Mouse (Mus musculus) v-Abl transformed pro-B cells (cell line): ENCODE results near the gene Lin37.

Experiments used
- in situ Hi-C, 2 experiments: fragments of 400-800 bp; cut with MboI; formaldehyde crosslinking; loops; one replicate each; pipeline ENCODE4 v1.15.1; 2025; ENCODE audit not compliant: unreplicated experiment in 2 of 2

Lin37 gene

GRCm38 (mm10) chr7:30520396-30520795 lies 39.2 kb downstream of the Lin37 start:
- in situ Hi-C loops: no loop called here

GRCm38 (mm10) chr7:30518325-30518724 lies 41.3 kb downstream of the Lin37 start:
- in situ Hi-C loops: no loop called here

GRCm38 (mm10) chr7:30515003-30515760 lies 44.5 kb downstream of the Lin37 start:
- in situ Hi-C loops: no loop called here

GRCm38 (mm10) chr7:30508061-30508460 lies 51.6 kb downstream of the Lin37 start:
- in situ Hi-C loops: no loop called here
